Mouse (Mus musculus): Measurements from ENCODE around the gene Chd8. TPM values are rescaled to one million over a fixed set of nuclear protein-coding genes. Genes with fewer than 3 reads are reported as not detected.

Gene Chd8
- polyA plus RNA-seq, 1 experiment from 2014 or later = 31.8 TPM

Other genes starting within 250 kb of the Chd8 start
- 8.0 and 12.8 TPM in 2 replicates for gene Tmem253, start 242.1 kb downstream of the Chd8 start, polyA plus RNA-seq (2015; fragmentation: Nextera tagmentation; extraction: Ambion mirVana)
- gene Zfp219, start 237.0 kb downstream of the Chd8 start, polyA plus RNA-seq (2015; fragmentation: Nextera tagmentation; extraction: Ambion mirVana) = 23.1 and 24.4 TPM in 2 replicates
- gene Olfr221, start 215.3 kb downstream of the Chd8 start, polyA plus RNA-seq (2015; fragmentation: Nextera tagmentation; extraction: Ambion mirVana) = not detected in 2 replicates
- 504 and 528 TPM in 2 replicates for gene Hnrnpc, start 153.8 kb downstream of the Chd8 start, polyA plus RNA-seq (2015; fragmentation: Nextera tagmentation; extraction: Ambion mirVana)
- gene Rpgrip1, start 147.1 kb downstream of the Chd8 start, polyA plus RNA-seq (2015; fragmentation: Nextera tagmentation; extraction: Ambion mirVana) = 50.0 and 51.5 TPM in 2 replicates
- gene Supt16, start 60.4 kb downstream of the Chd8 start, polyA plus RNA-seq (2015; fragmentation: Nextera tagmentation; extraction: Ambion mirVana) = 39.8 and 40.7 TPM in 2 replicates
- 36.2 and 39.7 TPM in 2 replicates for gene Tox4, start 21.4 kb upstream of the Chd8 start, polyA plus RNA-seq (2015; fragmentation: Nextera tagmentation; extraction: Ambion mirVana)
- gene Rab2b, start 21.8 kb upstream of the Chd8 start, polyA plus RNA-seq (2015; fragmentation: Nextera tagmentation; extraction: Ambion mirVana) = 15.8 and 19.6 TPM in 2 replicates
- gene Mettl3, start 47.3 kb upstream of the Chd8 start, polyA plus RNA-seq (2015; fragmentation: Nextera tagmentation; extraction: Ambion mirVana) = 38.8 and 41.8 TPM in 2 replicates
- 8.8 and 9.3 TPM in 2 replicates for gene Sall2, start 71.0 kb upstream of the Chd8 start, polyA plus RNA-seq (2015; fragmentation: Nextera tagmentation; extraction: Ambion mirVana)
- gene Olfr1513, start 98.6 kb upstream of the Chd8 start, polyA plus RNA-seq (2015; fragmentation: Nextera tagmentation; extraction: Ambion mirVana) = not detected in 2 replicates
- not detected in 2 replicates for gene Olfr1512, start 121.4 kb upstream of the Chd8 start, polyA plus RNA-seq (2015; fragmentation: Nextera tagmentation; extraction: Ambion mirVana)
- not detected in 2 replicates for gene Olfr1511, start 139.6 kb upstream of the Chd8 start, polyA plus RNA-seq (2015; fragmentation: Nextera tagmentation; extraction: Ambion mirVana)
- gene Olfr1510, start 156.6 kb upstream of the Chd8 start, polyA plus RNA-seq (2015; fragmentation: Nextera tagmentation; extraction: Ambion mirVana) = 0.15 and 0.22 TPM in 2 replicates
- gene Olfr1509, start 185.2 kb upstream of the Chd8 start, polyA plus RNA-seq (2015; fragmentation: Nextera tagmentation; extraction: Ambion mirVana) = not detected in 2 replicates
- not detected in 2 replicates for gene Olfr1508, start 209.7 kb upstream of the Chd8 start, polyA plus RNA-seq (2015; fragmentation: Nextera tagmentation; extraction: Ambion mirVana)
- not detected in 2 replicates for gene Olfr1507, start 238.0 kb upstream of the Chd8 start, polyA plus RNA-seq (2015; fragmentation: Nextera tagmentation; extraction: Ambion mirVana)